Mouse (Mus musculus) MEL (cell line): Measurements from ENCODE around the gene Gm11084. TPM values are rescaled to one million over a fixed set of nuclear protein-coding genes. Genes with fewer than 3 reads are reported as not detected.
A peak's percentile ranks its signal among the peaks of the same experiment; 100 is the strongest.

Experiments used
- DNase-seq: peaks from one replicate; pipeline ENCODE4 v3.0.0; 2011; ENCODE audit warnings: low read depth, low spot score
- H3K27ac ChIP-seq: 2 replicates; pipeline ENCODE4 v1.5.1; 2012; ENCODE audit warnings: low read depth, mild to moderate bottlenecking, control low read depth, low read length, moderate library complexity; ENCODE audit not compliant: control insufficient read depth
- H3K27me3 ChIP-seq, 2 experiments: fragments of 150-350 bp in 1 of 2; sonication (generic) in 1 of 2; 2 replicates each; pipeline ENCODE4 v1.6.1; 2012; ENCODE audit warnings: low read length in 2 of 2, mild to moderate bottlenecking in 2 of 2, improper control_type of control experiment in 1 of 2, moderate library complexity in 1 of 2; ENCODE audit not compliant: insufficient read depth in 2 of 2, control insufficient read depth in 1 of 2
- H3K36me3 ChIP-seq, 2 experiments: 2 replicates each; pipeline ENCODE4 v1.6.1; 2012 to 2014; ENCODE audit warnings: low read length in 2 of 2, improper control_type of control experiment in 1 of 2, inconsistent platforms in 1 of 2, mild to moderate bottlenecking in 1 of 2; ENCODE audit not compliant: insufficient read depth in 2 of 2, control insufficient read depth in 1 of 2
- H3K4me1 ChIP-seq, 2 experiments: fragments of 150-350 bp in 1 of 2; sonication (generic) in 1 of 2; 2 replicates each; pipeline ENCODE4 v1.6.1; 2012; ENCODE audit warnings: low read length in 2 of 2, improper control_type of control experiment in 1 of 2, mild to moderate bottlenecking in 1 of 2; ENCODE audit not compliant: insufficient read depth in 2 of 2, control insufficient read depth in 1 of 2
- H3K4me3 ChIP-seq, 2 experiments: fragments of 150-350 bp in 1 of 2; sonication (generic) in 1 of 2; 2 replicates each; pipeline ENCODE4 v1.5.1; 2012; ENCODE audit warnings: low read depth in 2 of 2, low read length in 2 of 2, mild to moderate bottlenecking in 2 of 2, moderate library complexity in 2 of 2, control low read depth in 1 of 2, improper control_type of control experiment in 1 of 2; ENCODE audit not compliant: control insufficient read depth in 1 of 2, insufficient read depth in 1 of 2
- H3K79me2 ChIP-seq: 2 replicates; pipeline ENCODE4 v1.6.1; 2012; ENCODE audit warnings: mild to moderate bottlenecking, low read length, moderate library complexity; ENCODE audit not compliant: control insufficient read depth, poor library complexity, insufficient read depth
- H3K9ac ChIP-seq: 2 replicates; pipeline ENCODE4 v1.6.1; 2012; ENCODE audit warnings: low read depth, mild to moderate bottlenecking, control low read depth, low read length, moderate library complexity; ENCODE audit not compliant: control insufficient read depth, poor library complexity, severe bottlenecking
- H3K9me3 ChIP-seq: fragments of 150-350 bp; sonication (generic); replicated peaks from 2 replicates; pipeline ENCODE4 v1.6.1; 2012; ENCODE audit warnings: mild to moderate bottlenecking, low read length, improper control_type of control experiment, moderate library complexity; ENCODE audit not compliant: insufficient read depth
- CHD1 ChIP-seq: IDR thresholded peaks from 2 replicates; pipeline ENCODE4 v1.6.1; 2012; ENCODE audit warnings: low read depth, mild to moderate bottlenecking, inconsistent platforms, low read length, improper control_type of control experiment
- E2F4 ChIP-seq: IDR thresholded peaks from 2 replicates; pipeline ENCODE4 v1.6.1; 2011; ENCODE audit warnings: low read depth, low read length, improper control_type of control experiment, borderline replicate concordance
- GATA1 ChIP-seq: IDR thresholded peaks from 2 replicates; pipeline ENCODE4 v1.6.1; 2011; ENCODE audit warnings: low read depth, low read length, improper control_type of control experiment
- JUND ChIP-seq: IDR thresholded peaks from 2 replicates; pipeline ENCODE4 v1.6.1; 2011; ENCODE audit warnings: low read depth, mild to moderate bottlenecking, improper control_type of control experiment, low read length
- KAT2A ChIP-seq: conservative IDR thresholded peaks from 2 replicates; pipeline ENCODE4 v1.6.1; 2012; ENCODE audit warnings: low read depth, low read length, improper control_type of control experiment, inconsistent platforms
- MAFK ChIP-seq: IDR thresholded peaks from 2 replicates; pipeline ENCODE4 v1.6.1; 2011; ENCODE audit warnings: low read depth, mild to moderate bottlenecking, low read length, improper control_type of control experiment, borderline replicate concordance
- MAX ChIP-seq: IDR thresholded peaks from 2 replicates; pipeline ENCODE4 v1.6.1; 2011; ENCODE audit warnings: low read length, improper control_type of control experiment
- MAZ ChIP-seq: IDR thresholded peaks from 2 replicates; pipeline ENCODE4 v1.6.1; 2012; ENCODE audit warnings: low read depth, mild to moderate bottlenecking, inconsistent platforms, low read length, improper control_type of control experiment
- MEF2A ChIP-seq: IDR thresholded peaks from 2 replicates; pipeline ENCODE4 v1.6.1; 2014; ENCODE audit warnings: low read depth, mild to moderate bottlenecking, inconsistent platforms, low read length, improper control_type of control experiment; ENCODE audit not compliant: poor library complexity, insufficient replicate concordance, severe bottlenecking; ENCODE audit errors: extremely low read depth
- MYB ChIP-seq: IDR thresholded peaks from 2 replicates; pipeline ENCODE4 v1.6.1; 2011; ENCODE audit warnings: mild to moderate bottlenecking, low read depth, low read length, improper control_type of control experiment
- MYC ChIP-seq: IDR thresholded peaks from 2 replicates; pipeline ENCODE4 v1.6.1; 2011; ENCODE audit warnings: low read depth, mild to moderate bottlenecking, low read length, improper control_type of control experiment, moderate library complexity
- NELFE ChIP-seq: IDR thresholded peaks from 2 replicates; pipeline ENCODE4 v1.6.1; 2011; ENCODE audit warnings: low read depth, low read length, improper control_type of control experiment
- NRF1 ChIP-seq: IDR thresholded peaks from 2 replicates; pipeline ENCODE4 v1.6.1; 2014; ENCODE audit warnings: low read depth, mild to moderate bottlenecking, inconsistent platforms, low read length, improper control_type of control experiment, moderate library complexity; ENCODE audit not compliant: poor library complexity, insufficient read depth, severe bottlenecking
- RAD21 ChIP-seq: IDR thresholded peaks from 2 replicates; pipeline ENCODE4 v1.6.1; 2011; ENCODE audit warnings: mild to moderate bottlenecking, low read depth, low read length, improper control_type of control experiment
- RCOR1 ChIP-seq: IDR thresholded peaks from 2 replicates; pipeline ENCODE4 v1.6.1; 2012; ENCODE audit warnings: low read depth, mild to moderate bottlenecking, inconsistent platforms, low read length, improper control_type of control experiment
- SMC3 ChIP-seq: IDR thresholded peaks from 2 replicates; pipeline ENCODE4 v1.6.1; 2011; ENCODE audit warnings: low read depth, low read length, improper control_type of control experiment
- TBP ChIP-seq: IDR thresholded peaks from 2 replicates; pipeline ENCODE4 v1.8.0; 2011; ENCODE audit warnings: low read depth, low read length, improper control_type of control experiment
- UBTF ChIP-seq: IDR thresholded peaks from 2 replicates; pipeline ENCODE4 v1.6.1; 2012; ENCODE audit warnings: low read depth, mild to moderate bottlenecking, inconsistent platforms, low read length, improper control_type of control experiment, moderate library complexity, borderline replicate concordance; ENCODE audit not compliant: insufficient read depth
- ZMIZ1 ChIP-seq: IDR thresholded peaks from 2 replicates; pipeline ENCODE4 v1.6.1; 2012; ENCODE audit warnings: low read depth, mild to moderate bottlenecking, inconsistent platforms, low read length, improper control_type of control experiment, moderate library complexity
- polyA plus RNA-seq, 2 experiments: library from polyadenylated mRNA; stranded (reverse) in 1 of 2; unstranded in 1 of 2; fragments of >175 nt in 1 of 2; fragments of >200 nt in 1 of 2; gene quantifications; 2 replicates each; pipeline versions ENCODE4 v1.2.1 to v1.2.4; 2012; ENCODE audit warnings: low replicate concordance in 2 of 2, low read depth in 1 of 2; ENCODE audit not compliant: insufficient read length in 2 of 2, insufficient read depth in 1 of 2, missing spikeins in 1 of 2
- total RNA-seq: library from RNA; depleted of rRNA; stranded (reverse); fragments of 300-350 nt; gene quantifications from 2 replicates; pipeline ENCODE4 v1.2.3, GENCODE M21; 2012

The Gm11084 gene
- total and polyA plus RNA-seq, 3 experiments: not detected

DNA sequence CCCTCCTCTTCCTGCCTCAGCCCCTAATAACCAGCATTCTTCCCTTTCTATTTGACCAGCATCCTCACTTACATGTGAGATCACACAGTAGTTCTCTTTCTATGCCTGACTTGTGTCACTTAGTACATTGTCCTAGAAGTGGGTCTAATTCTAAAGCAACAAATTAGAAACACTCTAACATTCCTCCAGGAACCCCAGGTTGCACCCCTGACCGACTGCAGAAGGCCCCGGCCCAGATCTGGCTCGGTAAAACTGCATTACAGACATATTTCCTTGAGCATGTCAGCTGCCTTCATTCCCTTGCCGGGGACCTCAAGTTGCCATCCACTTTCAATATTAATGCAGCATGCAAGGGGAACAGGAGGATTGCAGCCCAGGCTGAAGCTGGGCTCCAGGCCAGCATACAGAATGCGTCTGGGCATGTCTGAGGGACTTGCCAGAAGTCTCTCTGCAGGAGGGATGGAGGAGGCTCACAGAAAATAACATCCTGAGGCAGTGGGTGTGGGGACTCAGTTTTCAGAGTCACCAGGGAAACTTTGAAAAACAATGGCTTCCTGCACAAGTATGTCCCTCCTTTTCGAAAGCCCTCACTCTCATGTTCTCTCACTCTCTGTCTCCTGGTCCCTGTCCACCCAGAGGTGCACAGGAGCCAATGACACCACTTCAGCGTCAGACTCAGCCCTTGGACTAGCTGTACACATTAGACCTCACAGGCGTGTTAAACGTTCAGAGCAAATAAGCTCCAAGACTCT is 9.0 kb upstream of the Gm11084 start:
- peak; percentile 37 for DNase-seq
- no peaks in the 10 kb centered on the region for H3K9me3 ChIP-seq
- H3K4me1 ChIP-seq: peaks cover 13 to 20% of the 10 kb centered on the region in 2 experiments
- TF ChIP-seq MYC (no peak), NRF1 (0 out of 2 replicates have a peak, but pooled peaks have one; percentile 29)
- no peak overlapping the region for H3K4me3 ChIP-seq
- no peaks in the 10 kb centered on the region for H3K79me2 ChIP-seq
- no peak overlapping the region for H3K27ac ChIP-seq
- H3K9ac ChIP-seq: no peak overlapping the region
- H3K36me3 ChIP-seq: peaks cover 0 to 12% of the 10 kb centered on the region in 2 experiments; a peak in 2 of 4 replicates
- no peaks in the 10 kb centered on the region for H3K27me3 ChIP-seq

DNA sequence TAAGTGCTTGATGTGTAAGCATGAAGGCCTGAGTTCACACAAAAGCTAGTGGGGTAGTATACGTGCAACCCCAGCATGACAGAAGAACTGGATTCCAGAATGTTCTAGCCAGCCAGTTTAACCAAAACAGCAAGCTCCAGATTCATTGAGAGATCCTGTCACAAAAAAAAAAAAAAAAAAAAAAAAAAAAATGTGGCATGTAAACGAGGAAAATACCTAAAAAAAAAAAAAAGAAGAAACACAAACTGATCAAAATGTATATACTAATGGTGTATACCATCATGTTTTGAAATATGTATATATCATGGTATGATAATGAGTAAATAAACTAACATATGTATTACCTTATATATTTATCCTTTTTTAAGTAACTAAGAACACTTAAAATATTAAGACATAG is 7.6 kb upstream of the Gm11084 start:
- Histone ChIP-seq H3K36me3 (peaks cover 0 to 6% of the 10 kb centered on the region in 2 experiments; a peak in 2 of 4 replicates), H3K4me3 (no peak overlapping the region), H3K27ac (no peak overlapping the region), H3K79me2 (no peaks in the 10 kb centered on the region), H3K4me1 (peaks cover 10 to 17% of the 10 kb centered on the region in 2 experiments), H3K27me3 (no peaks in the 10 kb centered on the region), H3K9ac (no peak overlapping the region), H3K9me3 (no peaks in the 10 kb centered on the region)
- TF ChIP-seq CHD1 (no peak), UBTF (no peak), JUND (no peak), KAT2A (no peak), RAD21 (no peak), ZMIZ1 (no peak), MEF2A (no peak), MAFK (no peak), RCOR1 (no peak), MAZ (no peak), GATA1 (no peak), NELFE (no peak), E2F4 (no peak), MAX (no peak), SMC3 (no peak), TBP (no peak), MYB (no peak)
- DNase-seq: no peak
